Mouse (Mus musculus) lung, embryonic 14.5 days (tissue): ENCODE results near the gene Mbd4. TPM values are rescaled to one million over a fixed set of nuclear protein-coding genes. Genes with fewer than 3 reads are reported as not detected.

Source experiments
- ATAC-seq: fragments of 200-750 bp; cut with Nextera tagmentation; 2 replicates; pipeline ENCODE4 v1.8.0; 2017; ENCODE audit warnings: mild to moderate bottlenecking, moderate TSS enrichment, moderate library complexity; ENCODE audit not compliant: insufficient read depth
- DNase-seq: peaks from one replicate; pipeline ENCODE4 v3.0.0-alpha.2; 2015
- H3K27ac ChIP-seq: fragments of 300-500 bp; sonication (generic); 2 replicates; pipeline ENCODE4 v1.5.1; 2014; ENCODE audit warnings: low read depth, mild to moderate bottlenecking, moderate library complexity
- H3K27me3 ChIP-seq: fragments of 300-500 bp; sonication (generic); 2 replicates; pipeline ENCODE4 v1.6.1; 2014; ENCODE audit warnings: low read length, control low read depth; ENCODE audit not compliant: insufficient read depth
- H3K36me3 ChIP-seq: fragments of 300-500 bp; sonication (generic); 2 replicates; pipeline ENCODE4 v1.6.1; 2014; ENCODE audit warnings: control low read depth; ENCODE audit not compliant: insufficient read depth
- H3K4me1 ChIP-seq: fragments of 300-500 bp; sonication (generic); 2 replicates; pipeline ENCODE4 v1.6.1; 2014; ENCODE audit warnings: antibody characterized with exemption, control low read depth; ENCODE audit not compliant: insufficient read depth
- H3K4me2 ChIP-seq: fragments of 300-500 bp; sonication (generic); 2 replicates; pipeline ENCODE4 v1.6.1; 2014; ENCODE audit warnings: mild to moderate bottlenecking
- H3K4me3 ChIP-seq: fragments of 300-500 bp; sonication (generic); 2 replicates; pipeline ENCODE4 v1.5.1; 2014; ENCODE audit warnings: low read depth, low read length
- H3K9ac ChIP-seq: fragments of 300-500 bp; sonication (generic); 2 replicates; pipeline ENCODE4 v1.6.1; 2014
- H3K9me3 ChIP-seq: fragments of 300-500 bp; sonication (generic); 2 replicates; pipeline ENCODE4 v1.6.1; 2016; ENCODE audit warnings: low read depth, low read length, control low read depth
- CTCF ChIP-seq: IDR thresholded peaks from 2 replicates; pipeline ENCODE4 v1.5.1; 2016; ENCODE audit warnings: antibody characterized with exemption, low read depth
- WGBS: fragments of 180-500 bp; shearing (Covaris S2); extraction: QIAGEN DNeasy Blood & Tissue Kit; methylation state at CpG from one replicate; pipeline ENCODE4 v1.1.7; 2014; 5-methylcytosine and 5-hydroxymethylcytosine counted together
- polyA plus RNA-seq: library from polyadenylated mRNA; unstranded; fragments of >200 nt; fragmentation: Nextera tagmentation; extraction: Ambion mirVana; gene quantifications from 2 replicates; pipeline ENCODE4 v1.2.1, GENCODE M21; 2014

The Mbd4 gene
- polyA plus RNA-seq, 1 experiment from 2014 or later = 20.1 TPM

- Histone ChIP-seq H3K4me3 (no peak overlapping the region), H3K4me2 (no peak overlapping the region), H3K4me1 (peaks cover 35% of the 10 kb centered on the region), H3K9ac (no peak overlapping the region), H3K27me3 (no peaks in the 10 kb centered on the region), H3K27ac (no peak overlapping the region; the same call in 1 of the 2 replicates), H3K9me3 (no peaks in the 10 kb centered on the region), H3K36me3 (peaks cover 3% of the 10 kb centered on the region; the same call in 1 of the 2 replicates)
- no peak for DNase-seq
- no peak for TF ChIP-seq CTCF
- no peak for ATAC-seq
- 37% methylated on average over 4 of the region's 4 CpGs for WGBS
Observed at GRCm38 (mm10) chr6:115859258-115859657, 6.1 kb upstream of the Mbd4 start.

- H3K27me3 ChIP-seq = no peaks in the 10 kb centered on the region
- DNase-seq = no peak
Observed at GRCm38 (mm10) chr6:115856361-115856745, 3.2 kb upstream of the Mbd4 start.

GRCm38 (mm10) chr6:115855733-115856360 is 2.7 kb upstream of the Mbd4 start:
- WGBS = 58% methylated on average over 3 of the region's 3 CpGs
- ATAC-seq = no peak
- H3K27ac ChIP-seq = peak overlapping the region; percentile 48; the same call in 1 of the 2 replicates
- no peak for TF ChIP-seq CTCF
- H3K27me3 ChIP-seq = no peaks in the 10 kb centered on the region
- no peak for DNase-seq
- H3K36me3 ChIP-seq = no peaks in the 10 kb centered on the region
- H3K9ac ChIP-seq = no peak overlapping the region
- H3K9me3 ChIP-seq = no peaks in the 10 kb centered on the region
- H3K4me1 ChIP-seq = peaks cover 38% of the 10 kb centered on the region
- H3K4me3 ChIP-seq = no peak overlapping the region
- H3K4me2 ChIP-seq = no peak overlapping the region

More at GRCm38 (mm10) chr6:115856361-115856745, 3.2 kb upstream of the Mbd4 start:
- no peak for TF ChIP-seq CTCF
- Histone ChIP-seq H3K4me3 (no peak overlapping the region), H3K27ac (peak overlapping the region; percentile 48; the same call in 1 of the 2 replicates), H3K9me3 (no peaks in the 10 kb centered on the region), H3K4me2 (no peak overlapping the region), H3K4me1 (peaks cover 38% of the 10 kb centered on the region), H3K9ac (no peak overlapping the region), H3K36me3 (no peaks in the 10 kb centered on the region)
- WGBS = 49% methylated on average over 4 of the region's 4 CpGs
- ATAC-seq = no peak

- Histone ChIP-seq H3K27me3 (no peaks in the 10 kb centered on the region), H3K9ac (no peak overlapping the region), H3K27ac (no peak overlapping the region), H3K4me1 (peaks cover 32% of the 10 kb centered on the region), H3K4me3 (no peak overlapping the region), H3K4me2 (no peak overlapping the region; the same call in 1 of the 2 replicates), H3K36me3 (peaks cover 4% of the 10 kb centered on the region), H3K9me3 (no peaks in the 10 kb centered on the region)
- 62% methylated on average over 2 of the region's 2 CpGs for WGBS
- ATAC-seq (no peak), DNase-seq (peak; percentile 33)
- TF ChIP-seq CTCF = peak; percentile 50
Observed at GRCm38 (mm10) chr6:115854432-115854831, 1.3 kb upstream of the Mbd4 start.

- H3K9me3 ChIP-seq = no peaks in the 10 kb centered on the region
- H3K27me3 ChIP-seq = no peaks in the 10 kb centered on the region
- DNase-seq (peak; percentile 34), ATAC-seq (no peak)
- peaks cover 9% of the 10 kb centered on the region for H3K36me3 ChIP-seq
- no peak for TF ChIP-seq CTCF
- 36% methylated on average over 7 of the region's 7 CpGs for WGBS
- H3K9ac ChIP-seq = peak overlapping the region; percentile 56
- H3K27ac ChIP-seq = peak overlapping the region; percentile 91
- peaks cover 27% of the 10 kb centered on the region for H3K4me1 ChIP-seq
- peak overlapping the region; percentile 82 for H3K4me2 ChIP-seq
- H3K4me3 ChIP-seq = peak overlapping the region; percentile 60
Observed at GRCm38 (mm10) chr6:115853985-115854384, 814 bp upstream of the Mbd4 start.

GRCm38 (mm10) chr6:115852446-115853090 is 603 bp downstream of the Mbd4 start:
- H3K9ac ChIP-seq = peak overlapping the region; percentile 64
- no peaks in the 10 kb centered on the region for H3K27me3 ChIP-seq
- H3K4me1 ChIP-seq = peaks cover 23% of the 10 kb centered on the region
- 6% methylated on average over 20 of the region's 20 CpGs for WGBS
- H3K4me3 ChIP-seq = peak overlapping the region; percentile 60
- H3K4me2 ChIP-seq = peak overlapping the region; percentile 82
- no peak for DNase-seq
- H3K27ac ChIP-seq = peak overlapping the region; percentile 94
- TF ChIP-seq CTCF = no peak
- no peaks in the 10 kb centered on the region for H3K9me3 ChIP-seq
- ATAC-seq = no peak
- H3K36me3 ChIP-seq = peaks cover 18% of the 10 kb centered on the region

GRCm38 (mm10) chr6:115848598-115849304 is 4.4 kb downstream of the Mbd4 start:
- Histone ChIP-seq H3K36me3 (peaks cover 29% of the 10 kb centered on the region), H3K9me3 (no peaks in the 10 kb centered on the region), H3K4me1 (0 out of 2 replicates have a peak, but pooled peaks cover under 1% of the 10 kb centered on the region), H3K9ac (no peak overlapping the region), H3K4me3 (no peak overlapping the region), H3K27me3 (no peaks in the 10 kb centered on the region), H3K4me2 (no peak overlapping the region), H3K27ac (no peak overlapping the region)
- ATAC-seq = no peak
- TF ChIP-seq CTCF = no peak
- WGBS = 92% methylated on average over 10 of the region's 10 CpGs
- no peak for DNase-seq
